16 mouse cellular contexts compared by ENCODE assay signal in genomic region chr7:126472713-126473112, GRCm38 (mm10). TPM values are rescaled to one million over a fixed set of nuclear protein-coding genes. Genes with fewer than 3 reads are reported as not detected.
A peak's percentile ranks its signal among the peaks of the same experiment; 100 is the strongest.
DNase-seq lines count a peak whose midpoint lies in the region; ATAC-seq lines count a peak whose summit lies in the region.
"Had no signal": no experiment of that assay in that cellular context is flagged by ENCODE, and none has a peak within 500 bp of the region (broad histone marks: within the 10 kb centered on the region; RNA-seq: fewer than 3 reads in every experiment).

No protein-coding gene starts in this region.

- H3K4me2 ChIP-seq in forebrain, embryonic 12.5 days = no peak overlapping the region
- no peak overlapping the region for H3K4me2 ChIP-seq in forebrain, embryonic 15.5 days (replicated peaks)
- no peak overlapping the region for H3K4me2 ChIP-seq in intestine, embryonic 15.5 days (replicated peaks)
- no peak overlapping the region for H3K4me2 ChIP-seq in intestine, embryonic 16.5 days (ENCODE audit: low read depth, low read length)

- no peaks in the 10 kb centered on the region for H3K9me3 ChIP-seq in forebrain, embryonic 12.5 days
- H3K9me3 ChIP-seq in forebrain, embryonic 15.5 days = no peaks in the 10 kb centered on the region
- no peaks in the 10 kb centered on the region for H3K9me3 ChIP-seq in intestine, embryonic 15.5 days
- H3K9me3 ChIP-seq in intestine, embryonic 16.5 days (ENCODE audit: control insufficient read depth, low read length) = no peaks in the 10 kb centered on the region
- H3K9me3 ChIP-seq in embryonic facial prominence, embryonic 10.5 days = no peaks in the 10 kb centered on the region
- no peaks in the 10 kb centered on the region for H3K9me3 ChIP-seq in midbrain, embryonic 10.5 days (replicated peaks)
- H3K9me3 ChIP-seq: limb, embryonic 10.5 days; neural tube, embryonic 13.5 days; stomach, embryonic 15.5 days had no signal

- H3K36me3 ChIP-seq in forebrain, embryonic 12.5 days (replicated peaks) = peaks cover 51% of the 10 kb centered on the region
- peaks cover 43% of the 10 kb centered on the region for H3K36me3 ChIP-seq in forebrain, embryonic 15.5 days
- peaks cover 36% of the 10 kb centered on the region for H3K36me3 ChIP-seq in intestine, embryonic 15.5 days
- H3K36me3 ChIP-seq in intestine, embryonic 16.5 days (ENCODE audit: control insufficient read depth, insufficient read depth, low read length) = peaks cover 21% of the 10 kb centered on the region
- H3K36me3 ChIP-seq in embryonic facial prominence, embryonic 10.5 days (replicated peaks) = peaks cover 55% of the 10 kb centered on the region
- peaks cover 53% of the 10 kb centered on the region for H3K36me3 ChIP-seq in midbrain, embryonic 10.5 days

- peaks cover 24% of the 10 kb centered on the region for H3K4me1 ChIP-seq in forebrain, embryonic 12.5 days
- H3K4me1 ChIP-seq in forebrain, embryonic 15.5 days = peaks cover 24% of the 10 kb centered on the region
- peaks cover 10% of the 10 kb centered on the region for H3K4me1 ChIP-seq in intestine, embryonic 15.5 days (replicated peaks)
- H3K4me1 ChIP-seq in intestine, embryonic 16.5 days (ENCODE audit: control insufficient read depth, insufficient read depth, low read length) = peaks cover 10% of the 10 kb centered on the region
- H3K4me1 ChIP-seq in embryonic facial prominence, embryonic 10.5 days = peaks cover 26% of the 10 kb centered on the region
- peaks cover 29% of the 10 kb centered on the region for H3K4me1 ChIP-seq in midbrain, embryonic 10.5 days

- WGBS in forebrain, embryonic 12.5 days = 93% methylated on average over 16 of the region's 16 CpGs
- WGBS in forebrain, embryonic 15.5 days = 93% methylated on average over 16 of the region's 16 CpGs
- 91% methylated on average over 16 of the region's 16 CpGs for WGBS in intestine, embryonic 15.5 days
- 90% methylated on average over 16 of the region's 16 CpGs for WGBS in intestine, embryonic 16.5 days
- 94% methylated on average over 16 of the region's 16 CpGs for WGBS in embryonic facial prominence, embryonic 10.5 days
- WGBS in midbrain, embryonic 10.5 days = 92% methylated on average over 16 of the region's 16 CpGs

- no peak for ATAC-seq in forebrain, embryonic 12.5 days (ENCODE audit: low FRiP score)
- ATAC-seq in forebrain, embryonic 15.5 days (replicated peaks) = no peak
- ATAC-seq in intestine, embryonic 15.5 days = no peak
- ATAC-seq in intestine, embryonic 16.5 days = no peak
- ATAC-seq in megakaryocyte, adult 5-6 weeks (ENCODE audit: poor library complexity, severe bottlenecking) = peak; percentile 10; the same call in 1 of the 2 replicates
- ATAC-seq: forebrain, postnatal 0 days had no signal

- H3K9ac ChIP-seq in forebrain, embryonic 12.5 days = no peak overlapping the region
- H3K9ac ChIP-seq in forebrain, embryonic 15.5 days (replicated peaks) = no peak overlapping the region
- H3K9ac ChIP-seq in intestine, embryonic 15.5 days = peak overlapping the region; percentile 8; the same call in 1 of the 2 replicates
- H3K9ac ChIP-seq in intestine, embryonic 16.5 days (ENCODE audit: low read depth, low read length) = no peak overlapping the region
- H3K9ac ChIP-seq: stomach, embryonic 15.5 days had no signal

- no peak overlapping the region for H3K4me3 ChIP-seq in forebrain, embryonic 12.5 days (replicated peaks)
- no peak overlapping the region for H3K4me3 ChIP-seq in forebrain, embryonic 15.5 days
- H3K4me3 ChIP-seq in intestine, embryonic 15.5 days (replicated peaks) = no peak overlapping the region
- no peak overlapping the region for H3K4me3 ChIP-seq in intestine, embryonic 16.5 days (ENCODE audit: low read length)
- 0 out of 2 replicates have a peak overlapping the region, but pooled peaks have one; percentile 6 for H3K4me3 ChIP-seq in embryonic facial prominence, embryonic 10.5 days
- no peak overlapping the region for H3K4me3 ChIP-seq in midbrain, embryonic 10.5 days
- H3K4me3 ChIP-seq: stomach, embryonic 15.5 days had no signal

- H3K27me3 ChIP-seq in forebrain, embryonic 12.5 days = no peaks in the 10 kb centered on the region
- no peaks in the 10 kb centered on the region for H3K27me3 ChIP-seq in forebrain, embryonic 15.5 days
- H3K27me3 ChIP-seq in intestine, embryonic 15.5 days (replicated peaks) = no peaks in the 10 kb centered on the region
- no peaks in the 10 kb centered on the region for H3K27me3 ChIP-seq in intestine, embryonic 16.5 days (replicated peaks; ENCODE audit: control insufficient read depth, insufficient read depth, low read length)
- no peaks in the 10 kb centered on the region for H3K27me3 ChIP-seq in embryonic facial prominence, embryonic 10.5 days (replicated peaks; ENCODE audit: low read depth, poor library complexity, severe bottlenecking)
- H3K27me3 ChIP-seq in midbrain, embryonic 10.5 days (ENCODE audit: low read depth, poor library complexity, severe bottlenecking) = no peaks in the 10 kb centered on the region
- H3K27me3 ChIP-seq: neural tube, embryonic 13.5 days; stomach, embryonic 15.5 days had no signal

- DNase-seq in embryonic facial prominence, embryonic 10.5 days (ENCODE audit: low spot score) = no peak
- no peak for DNase-seq in midbrain, embryonic 10.5 days (ENCODE audit: low spot score)
- no peak for DNase-seq in yolk sac, embryonic 10.5 days (ENCODE audit: low spot score)
- DNase-seq: cerebellum, adult 2 months; forebrain, postnatal 0 days; heart, postnatal 10 days; kidney, adult 9 months; kidney, postnatal 4 days had no signal

- 0 out of 2 replicates have a peak overlapping the region, but pooled peaks have one; percentile 8 for H3K27ac ChIP-seq in forebrain, embryonic 12.5 days
- no peak overlapping the region for H3K27ac ChIP-seq in forebrain, embryonic 15.5 days (replicated peaks)
- no peak overlapping the region for H3K27ac ChIP-seq in intestine, embryonic 15.5 days
- no peak overlapping the region for H3K27ac ChIP-seq in intestine, embryonic 16.5 days (ENCODE audit: low read length)
- no peak overlapping the region for H3K27ac ChIP-seq in embryonic facial prominence, embryonic 10.5 days (replicated peaks)
- no peak overlapping the region for H3K27ac ChIP-seq in midbrain, embryonic 10.5 days (replicated peaks)
- H3K27ac ChIP-seq: limb, embryonic 10.5 days; neural tube, embryonic 13.5 days; stomach, embryonic 15.5 days had no signal

RNA-seq across cellular contexts. Expression of gene Sh2b1, which starts 2.5 kb away (rescaled TPM):
- polyA plus RNA-seq in forebrain, embryonic 12.5 days (2016; fragmentation: Nextera tagmentation; extraction: Ambion mirVana) = 57.7 and 60.2 TPM in 2 replicates
- polyA plus RNA-seq in forebrain, embryonic 15.5 days (2015; fragmentation: Nextera tagmentation; extraction: Ambion mirVana) = 69.1 and 72.7 TPM in 2 replicates
- 41.8 and 45.7 TPM in 2 replicates for polyA plus RNA-seq in intestine, embryonic 15.5 days (2015; fragmentation: Nextera tagmentation; extraction: Ambion mirVana)
- polyA plus RNA-seq in intestine, embryonic 16.5 days (2015; fragmentation: Nextera tagmentation; extraction: Ambion mirVana) = 43.2 and 44.6 TPM in 2 replicates
- polyA plus RNA-seq in embryonic facial prominence, embryonic 10.5 days (2016; fragmentation: Nextera tagmentation; extraction: Ambion mirVana) = 53.3 and 54.0 TPM in 2 replicates
- 18.2 and 20.6 TPM in 2 replicates for total RNA-seq in megakaryocyte, adult 5-6 weeks (2015)
- total RNA-seq in megakaryocyte, adult 5-6 weeks (2017) = 9.9 and 10.6 TPM in 2 replicates
- polyA plus RNA-seq in midbrain, embryonic 10.5 days (2016; fragmentation: Nextera tagmentation; extraction: Ambion mirVana) = 54.1 and 58.7 TPM in 2 replicates

RNA-seq across cellular contexts. Expression of gene Atp2a1, which starts 9.8 kb away (rescaled TPM):
- polyA plus RNA-seq in forebrain, embryonic 12.5 days (2016; fragmentation: Nextera tagmentation; extraction: Ambion mirVana) = 0.23 and 0.43 TPM in 2 replicates
- polyA plus RNA-seq in forebrain, embryonic 15.5 days (2015; fragmentation: Nextera tagmentation; extraction: Ambion mirVana) = 0.20 and 0.37 TPM in 2 replicates
- 0.24 and 2.6 TPM in 2 replicates for polyA plus RNA-seq in intestine, embryonic 15.5 days (2015; fragmentation: Nextera tagmentation; extraction: Ambion mirVana)
- 1.1 and 1.3 TPM in 2 replicates for polyA plus RNA-seq in intestine, embryonic 16.5 days (2015; fragmentation: Nextera tagmentation; extraction: Ambion mirVana)
- 1.8 and 2.5 TPM in 2 replicates for polyA plus RNA-seq in embryonic facial prominence, embryonic 10.5 days (2016; fragmentation: Nextera tagmentation; extraction: Ambion mirVana)
- 0.07 and 0.52 TPM in 2 replicates for total RNA-seq in megakaryocyte, adult 5-6 weeks (2015)
- total RNA-seq in megakaryocyte, adult 5-6 weeks (2017) = not detected in 2 replicates
- polyA plus RNA-seq in midbrain, embryonic 10.5 days (2016; fragmentation: Nextera tagmentation; extraction: Ambion mirVana) = 0.16 and 0.28 TPM in 2 replicates

RNA-seq across cellular contexts. Expression of gene Tufm, which starts 14.4 kb away (rescaled TPM):
- polyA plus RNA-seq in forebrain, embryonic 12.5 days (2016; fragmentation: Nextera tagmentation; extraction: Ambion mirVana) = 113 and 119 TPM in 2 replicates
- 127 and 130 TPM in 2 replicates for polyA plus RNA-seq in forebrain, embryonic 15.5 days (2015; fragmentation: Nextera tagmentation; extraction: Ambion mirVana)
- 190 and 207 TPM in 2 replicates for polyA plus RNA-seq in intestine, embryonic 15.5 days (2015; fragmentation: Nextera tagmentation; extraction: Ambion mirVana)
- 229 and 244 TPM in 2 replicates for polyA plus RNA-seq in intestine, embryonic 16.5 days (2015; fragmentation: Nextera tagmentation; extraction: Ambion mirVana)
- 169 and 185 TPM in 2 replicates for polyA plus RNA-seq in embryonic facial prominence, embryonic 10.5 days (2016; fragmentation: Nextera tagmentation; extraction: Ambion mirVana)
- 40.2 and 44.3 TPM in 2 replicates for total RNA-seq in megakaryocyte, adult 5-6 weeks (2015)
- total RNA-seq in megakaryocyte, adult 5-6 weeks (2017) = 33.8 and 44.9 TPM in 2 replicates
- polyA plus RNA-seq in midbrain, embryonic 10.5 days (2016; fragmentation: Nextera tagmentation; extraction: Ambion mirVana) = 161 and 178 TPM in 2 replicates

RNA-seq across cellular contexts. Expression of gene Atxn2l, which starts 30.5 kb away (rescaled TPM):
- 76.6 and 92.6 TPM in 2 replicates for polyA plus RNA-seq in forebrain, embryonic 12.5 days (2016; fragmentation: Nextera tagmentation; extraction: Ambion mirVana)
- 65.2 and 69.0 TPM in 2 replicates for polyA plus RNA-seq in forebrain, embryonic 15.5 days (2015; fragmentation: Nextera tagmentation; extraction: Ambion mirVana)
- 43.8 and 44.4 TPM in 2 replicates for polyA plus RNA-seq in intestine, embryonic 15.5 days (2015; fragmentation: Nextera tagmentation; extraction: Ambion mirVana)
- polyA plus RNA-seq in intestine, embryonic 16.5 days (2015; fragmentation: Nextera tagmentation; extraction: Ambion mirVana) = 25.8 and 29.4 TPM in 2 replicates
- 50.4 and 54.1 TPM in 2 replicates for polyA plus RNA-seq in embryonic facial prominence, embryonic 10.5 days (2016; fragmentation: Nextera tagmentation; extraction: Ambion mirVana)
- total RNA-seq in megakaryocyte, adult 5-6 weeks (2015) = 75.5 and 84.4 TPM in 2 replicates
- 26.1 and 40.5 TPM in 2 replicates for total RNA-seq in megakaryocyte, adult 5-6 weeks (2017)
- polyA plus RNA-seq in midbrain, embryonic 10.5 days (2016; fragmentation: Nextera tagmentation; extraction: Ambion mirVana) = 44.8 and 50.2 TPM in 2 replicates

RNA-seq across cellular contexts. Expression of gene Rabep2, which starts 44.2 kb away (rescaled TPM):
- polyA plus RNA-seq in forebrain, embryonic 12.5 days (2016; fragmentation: Nextera tagmentation; extraction: Ambion mirVana) = 20.2 and 20.6 TPM in 2 replicates
- 23.6 and 26.9 TPM in 2 replicates for polyA plus RNA-seq in forebrain, embryonic 15.5 days (2015; fragmentation: Nextera tagmentation; extraction: Ambion mirVana)
- 23.9 and 24.2 TPM in 2 replicates for polyA plus RNA-seq in intestine, embryonic 15.5 days (2015; fragmentation: Nextera tagmentation; extraction: Ambion mirVana)
- 22.6 and 25.0 TPM in 2 replicates for polyA plus RNA-seq in intestine, embryonic 16.5 days (2015; fragmentation: Nextera tagmentation; extraction: Ambion mirVana)
- polyA plus RNA-seq in embryonic facial prominence, embryonic 10.5 days (2016; fragmentation: Nextera tagmentation; extraction: Ambion mirVana) = 33.7 and 34.6 TPM in 2 replicates
- total RNA-seq in megakaryocyte, adult 5-6 weeks (2015) = 6.7 and 6.8 TPM in 2 replicates
- 21.4 and 25.0 TPM in 2 replicates for total RNA-seq in megakaryocyte, adult 5-6 weeks (2017)
- polyA plus RNA-seq in midbrain, embryonic 10.5 days (2016; fragmentation: Nextera tagmentation; extraction: Ambion mirVana) = 26.6 and 27.0 TPM in 2 replicates
